Mouse (Mus musculus) erythroblast, embryonic 14.5 days (primary cell): ENCODE data around the gene Srl.

ENCODE experiments used
- GATA1 ChIP-seq: IDR thresholded peaks from 2 replicates; pipeline ENCODE4 v1.6.1; 2012; ENCODE audit warnings: low read length, inconsistent platforms, mixed read lengths
- TAL1 ChIP-seq: IDR thresholded peaks from 3 replicates; pipeline ENCODE4 v1.6.1; 2012; ENCODE audit warnings: low read length, inconsistent platforms, mixed read lengths

GRCm38 (mm10) chr16:4448235-4448634, 93.4 kb downstream of the Srl start:
- TF ChIP-seq TAL1, result no peak
- no peak for TF ChIP-seq GATA1
